Comparison of ENCODE assay signal across 7 mouse cellular contexts in genomic region chr16:37654831-37655455, GRCm38 (mm10). TPM values are rescaled to one million over a fixed set of nuclear protein-coding genes. Genes with fewer than 3 reads are reported as not detected.
DNase-seq lines count a peak whose midpoint lies in the region; ATAC-seq and TF ChIP-seq lines count a peak whose summit lies in the region.

No protein-coding gene starts in this region.

- peaks cover 16% of the 10 kb centered on the region for H3K4me1 ChIP-seq in lung, embryonic 15.5 days
- peaks cover 25% of the 10 kb centered on the region for H3K4me1 ChIP-seq in forebrain, embryonic 13.5 days
- H3K4me1 ChIP-seq in limb, embryonic 11.5 days (ENCODE audit: control insufficient read depth, insufficient read depth, low read length): no peaks in the 10 kb centered on the region; the same call in 1 of the 2 replicates
- H3K4me1 ChIP-seq in small intestine, adult 2 months (ENCODE audit: control insufficient read depth, insufficient read depth, insufficient read length, low read length): peaks cover 6% of the 10 kb centered on the region; the same call in 1 of the 2 replicates

- peak overlapping the region; percentile 82 for H3K4me3 ChIP-seq in lung, embryonic 15.5 days
- peak overlapping the region; percentile 67; the same call in 1 of the 2 replicates for H3K4me3 ChIP-seq in forebrain, embryonic 13.5 days
- no peak overlapping the region for H3K4me3 ChIP-seq in limb, embryonic 11.5 days (ENCODE audit: low read depth, low read length)
- H3K4me3 ChIP-seq in small intestine, adult 2 months (ENCODE audit: low read depth, low read length): no peak overlapping the region

- no peak overlapping the region for H3K9ac ChIP-seq in lung, embryonic 15.5 days
- H3K9ac ChIP-seq in forebrain, embryonic 13.5 days: no peak overlapping the region
- H3K9ac ChIP-seq in limb, embryonic 11.5 days (ENCODE audit: low read length): no peak overlapping the region

- no peaks in the 10 kb centered on the region for H3K9me3 ChIP-seq in lung, embryonic 15.5 days
- H3K9me3 ChIP-seq in forebrain, embryonic 13.5 days (replicated peaks): no peaks in the 10 kb centered on the region
- no peaks in the 10 kb centered on the region; the same call in 1 of the 2 replicates for H3K9me3 ChIP-seq in limb, embryonic 11.5 days (ENCODE audit: control insufficient read depth, low read length)

- H3K27ac ChIP-seq in lung, embryonic 15.5 days: no peak overlapping the region
- H3K27ac ChIP-seq in forebrain, embryonic 13.5 days: no peak overlapping the region; the same call in 1 of the 2 replicates
- H3K27ac ChIP-seq in limb, embryonic 11.5 days (replicated peaks; ENCODE audit: low read depth, low read length): no peak overlapping the region
- H3K27ac ChIP-seq in small intestine, adult 2 months (ENCODE audit: insufficient read depth, low read depth, low read length): peak overlapping the region; percentile 18; the same call in 1 of the 2 replicates

- no peak for TF ChIP-seq POLR2A in small intestine, adult 2 months (IDR thresholded peaks at IDR 0.05; ENCODE audit: low read depth, low read length)

- ATAC-seq in lung, embryonic 15.5 days (ENCODE audit: borderline replicate concordance, extremely low read depth, low FRiP score, low TSS enrichment): no peak
- ATAC-seq in forebrain, embryonic 13.5 days: peak; percentile 2; the same call in 1 of the 2 replicates
- ATAC-seq in limb, embryonic 11.5 days (ENCODE audit: insufficient number of reproducible peaks, low FRiP score, low TSS enrichment, low read depth): 0 out of 2 replicates have a peak, but pooled peaks have one; percentile 1

- no peaks in the 10 kb centered on the region for H3K36me3 ChIP-seq in lung, embryonic 15.5 days
- no peaks in the 10 kb centered on the region for H3K36me3 ChIP-seq in forebrain, embryonic 13.5 days (ENCODE audit: poor library complexity, severe bottlenecking)
- no peaks in the 10 kb centered on the region for H3K36me3 ChIP-seq in limb, embryonic 11.5 days (ENCODE audit: control insufficient read depth, insufficient read depth, low read length)
- H3K36me3 ChIP-seq in small intestine, adult 2 months (ENCODE audit: control insufficient read depth, insufficient read depth, low read length): no peaks in the 10 kb centered on the region

- TF ChIP-seq CTCF in small intestine, adult 2 months (IDR thresholded peaks at IDR 0.05; ENCODE audit: extremely low read depth, insufficient read length, insufficient replicate concordance, low read depth, low read length): no peak

- no peak for DNase-seq in lung, postnatal 10 days
- DNase-seq in limb, embryonic 11.5 days (ENCODE audit: low spot score): no peak
- DNase-seq in right cerebral cortex, adult 18-20 months: no peak
- DNase-seq in B cell, adult 2 months: no peak

- 61% methylated on average over 4 of the region's 4 CpGs for WGBS in lung, embryonic 15.5 days
- 67% methylated on average over 4 of the region's 4 CpGs for WGBS in forebrain, embryonic 13.5 days
- 57% methylated on average over 4 of the region's 4 CpGs for WGBS in limb, embryonic 11.5 days
- WGBS in small intestine, adult 2 months: 61% methylated on average over 4 of the region's 4 CpGs

- H3K4me2 ChIP-seq in lung, embryonic 15.5 days: peak overlapping the region; percentile 50
- H3K4me2 ChIP-seq in forebrain, embryonic 13.5 days: peak overlapping the region; percentile 55
- no peak overlapping the region for H3K4me2 ChIP-seq in limb, embryonic 11.5 days (ENCODE audit: low read depth, severe bottlenecking)

- no peaks in the 10 kb centered on the region for H3K27me3 ChIP-seq in lung, embryonic 15.5 days
- H3K27me3 ChIP-seq in forebrain, embryonic 13.5 days: no peaks in the 10 kb centered on the region
- H3K27me3 ChIP-seq in limb, embryonic 11.5 days (ENCODE audit: control insufficient read depth, insufficient read depth, low read length): no peaks in the 10 kb centered on the region
- no peaks in the 10 kb centered on the region for H3K27me3 ChIP-seq in small intestine, adult 2 months (ENCODE audit: control insufficient read depth, insufficient read depth, low read length)

RNA-seq across cellular contexts. Expression of gene Ndufb4, which starts 0.7 kb away (rescaled TPM):
- polyA plus RNA-seq in lung, embryonic 15.5 days (2015; fragmentation: Nextera tagmentation; extraction: Ambion mirVana): 48.8 and 53.6 TPM in 2 replicates
- 59.4 and 75.9 TPM in 2 replicates for polyA plus RNA-seq in forebrain, embryonic 13.5 days (2015; fragmentation: Nextera tagmentation; extraction: Ambion mirVana)
- 57.2 and 59.2 TPM in 2 replicates for polyA plus RNA-seq in limb, embryonic 11.5 days (2014; fragmentation: Nextera tagmentation; extraction: Ambion mirVana)
- 83.2 and 109 TPM in 2 replicates for polyA plus RNA-seq in small intestine, adult 2 months (2012; rRNA removed)

Comparison
In these comparisons a context has a peak if more than half of its experiments do, and no peak if none do; other contexts are left out.
1. H3K4me3 ChIP-seq: peak in lung, embryonic 15.5 days (single experiment) and forebrain, embryonic 13.5 days (single experiment); none in limb, embryonic 11.5 days (single experiment) and small intestine, adult 2 months (single experiment).